Mouse (Mus musculus) heart, postnatal 4 days (tissue): ENCODE measurements at regions not wholly inside any gene's neighbourhood (a gene's known extent, or its start where the extent isn't known, plus 50 kb on each side); places are given as distances from the start of the nearest gene placed in this dataset.

ENCODE experiments used
- DNase-seq: peaks from one replicate; pipeline ENCODE4 v3.0.0; 2021

DNA sequence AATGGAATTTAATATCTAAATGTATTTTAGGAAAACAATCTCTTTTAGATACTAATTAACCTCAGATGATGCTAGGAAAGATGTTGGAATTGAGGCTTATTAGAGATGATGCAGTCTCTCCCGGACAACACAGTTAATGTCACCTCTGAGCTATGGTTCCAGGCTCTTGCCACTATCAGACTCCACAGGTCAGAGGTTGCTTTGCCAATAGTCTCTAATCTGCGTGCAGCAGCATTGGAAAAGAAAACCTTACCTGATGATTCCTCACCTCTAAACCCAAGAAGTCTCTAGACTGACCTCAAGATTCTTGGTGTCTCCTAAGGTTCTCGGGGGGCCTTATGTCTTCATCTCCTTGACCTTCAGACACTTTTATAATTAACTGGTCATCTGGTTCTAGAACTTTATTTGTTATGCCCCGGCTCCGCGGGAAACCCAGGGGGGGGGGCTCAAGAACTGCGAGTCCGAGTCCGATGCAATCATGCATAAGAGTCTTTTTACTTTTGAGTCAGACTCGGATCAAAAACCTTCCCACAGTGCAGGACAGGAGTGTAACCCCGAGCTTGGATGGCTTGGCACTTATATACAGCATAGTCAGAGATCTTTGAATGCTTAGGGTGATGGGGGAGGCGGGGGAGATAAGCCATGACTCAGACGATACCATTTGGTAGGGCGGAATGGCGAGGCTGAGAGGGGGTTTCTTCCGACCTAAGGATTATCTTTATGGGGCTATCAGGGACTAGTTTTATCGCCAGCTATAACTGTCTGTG lies 626.9 kb downstream of the Zfp706 start:
- no peak for DNase-seq

DNA sequence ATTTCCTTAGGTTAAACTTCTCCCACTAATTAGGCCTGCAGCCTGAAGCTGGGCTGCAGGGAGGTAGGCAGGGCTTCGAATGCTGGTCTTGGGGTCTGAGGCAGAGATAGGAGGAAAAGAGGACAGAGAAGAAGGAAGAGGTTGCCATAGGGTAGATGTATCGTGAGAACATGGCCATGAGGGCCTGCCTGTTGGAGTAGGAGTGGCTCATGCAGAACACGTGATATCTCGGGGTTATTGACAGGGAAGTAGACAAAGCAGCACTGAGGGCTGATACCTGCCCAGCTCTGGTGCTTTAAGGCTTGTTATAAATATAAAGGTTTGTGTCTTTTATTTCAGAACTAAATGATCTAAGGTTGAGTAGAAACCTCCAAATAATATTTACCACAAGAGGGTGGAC lies 628.9 kb downstream of the Zfp706 start:
- DNase-seq: no peak

DNA sequence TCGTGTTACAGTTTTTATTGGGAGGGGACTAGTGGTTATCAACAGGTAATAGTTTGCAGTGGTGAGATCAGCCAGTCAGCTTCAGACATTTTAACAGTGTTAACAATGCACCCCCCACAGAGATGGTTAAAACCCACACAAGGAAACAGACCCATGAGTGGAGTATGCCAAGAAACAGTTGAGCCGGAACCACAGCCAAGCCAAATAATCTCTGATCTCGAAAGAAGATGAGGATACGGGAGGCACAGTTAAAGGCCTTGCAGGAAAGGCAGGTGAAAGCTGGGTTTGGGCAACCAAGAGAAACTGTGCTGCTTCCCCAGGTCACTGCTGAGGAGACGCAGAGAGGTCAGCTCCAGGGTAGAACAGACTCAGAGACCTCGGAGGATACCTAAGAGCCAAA lies 631.0 kb downstream of the Zfp706 start:
- no peak for DNase-seq

DNA sequence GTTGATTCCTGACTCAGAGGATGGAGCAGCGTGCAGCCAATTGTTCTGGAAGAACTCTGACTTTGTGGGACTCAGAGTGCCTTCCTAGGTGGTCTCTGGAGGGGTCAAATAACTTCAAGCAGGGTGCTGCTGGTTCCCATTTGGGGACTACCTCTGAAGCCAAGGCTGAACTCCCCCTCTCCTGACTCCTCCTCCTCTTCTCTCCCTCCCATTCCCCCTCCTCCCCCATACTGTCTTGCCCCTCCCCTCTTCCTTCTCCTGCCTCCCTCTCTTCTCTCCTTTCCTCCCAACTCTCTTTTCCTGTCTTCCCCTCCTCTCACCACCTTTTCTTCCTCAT lies 632.1 kb downstream of the Zfp706 start:
- DNase-seq: no peak

DNA sequence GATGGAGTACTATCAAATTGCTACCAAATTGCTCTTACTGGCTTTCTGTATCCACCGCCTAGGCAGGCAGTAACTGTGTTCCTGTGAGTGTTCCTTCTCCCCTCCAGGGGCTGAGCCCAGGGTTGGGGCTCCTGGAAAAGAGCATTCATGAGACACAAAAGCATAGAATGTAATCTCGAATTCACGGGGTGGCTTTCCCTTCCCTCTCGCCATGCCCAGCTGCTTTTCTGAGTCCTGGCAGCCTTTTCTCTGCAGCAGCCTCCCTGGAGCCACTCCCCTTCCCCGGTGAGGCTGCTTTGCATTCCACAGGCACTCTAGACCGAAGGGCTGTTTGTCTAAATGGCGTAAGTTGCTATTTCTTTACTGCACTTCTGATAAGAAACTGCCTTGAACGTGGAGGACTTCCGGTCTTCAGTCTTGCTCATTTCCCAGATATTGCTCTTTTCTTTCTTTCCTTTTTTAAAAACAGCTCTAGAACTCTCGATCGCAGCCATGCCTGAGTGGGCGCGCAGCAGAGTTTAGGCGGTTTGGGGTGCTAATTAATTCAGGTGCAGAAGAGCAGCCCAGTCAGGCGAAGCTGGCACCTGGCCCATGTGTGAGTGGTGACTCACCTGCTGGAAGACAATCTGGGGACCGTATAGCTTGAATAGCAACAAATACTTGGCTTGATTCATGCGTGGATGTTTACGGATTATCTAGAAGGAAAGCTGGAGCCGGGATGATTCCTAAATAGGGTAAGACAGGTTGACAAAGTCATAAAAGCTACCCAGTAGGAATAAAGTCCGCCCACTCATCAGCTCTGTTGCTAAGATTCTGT lies 632.6 kb downstream of the Zfp706 start:
- DNase-seq: peak; percentile 63

DNA sequence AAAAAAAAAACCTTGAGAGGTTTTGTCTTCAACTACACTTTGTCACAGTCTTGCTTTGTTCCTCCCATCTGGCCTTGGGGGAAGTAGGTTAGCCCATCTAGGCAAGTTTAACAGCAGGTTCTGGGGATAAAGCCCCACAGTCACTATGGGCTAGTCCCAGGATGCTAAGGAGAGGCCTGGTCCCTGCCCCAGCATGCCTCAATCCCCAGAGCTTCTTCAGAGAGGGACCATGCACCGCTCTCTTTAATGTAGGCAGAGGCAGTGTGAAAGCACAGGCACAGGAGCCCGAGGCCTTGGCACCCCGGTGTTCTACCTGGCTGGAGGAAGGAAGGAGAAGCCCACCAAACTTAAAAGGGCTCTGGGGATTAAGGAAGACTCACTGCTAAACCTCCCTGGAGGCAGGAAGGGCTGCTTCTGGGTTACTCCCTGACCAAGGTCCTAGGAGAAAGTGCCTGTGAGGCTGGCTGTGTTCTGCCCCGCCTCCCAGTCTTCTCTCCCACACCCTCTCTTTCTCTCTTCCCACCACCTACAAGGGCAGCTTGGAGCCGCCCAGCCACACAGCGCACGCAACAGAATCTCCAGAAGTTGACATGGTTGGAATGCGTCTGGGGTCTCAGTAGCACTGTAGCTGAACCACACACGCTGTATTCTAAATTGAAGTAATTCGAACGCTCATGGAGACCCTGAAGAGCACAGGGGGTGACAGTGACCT lies 633.5 kb downstream of the Zfp706 start:
- peak; percentile 27 for DNase-seq

DNA sequence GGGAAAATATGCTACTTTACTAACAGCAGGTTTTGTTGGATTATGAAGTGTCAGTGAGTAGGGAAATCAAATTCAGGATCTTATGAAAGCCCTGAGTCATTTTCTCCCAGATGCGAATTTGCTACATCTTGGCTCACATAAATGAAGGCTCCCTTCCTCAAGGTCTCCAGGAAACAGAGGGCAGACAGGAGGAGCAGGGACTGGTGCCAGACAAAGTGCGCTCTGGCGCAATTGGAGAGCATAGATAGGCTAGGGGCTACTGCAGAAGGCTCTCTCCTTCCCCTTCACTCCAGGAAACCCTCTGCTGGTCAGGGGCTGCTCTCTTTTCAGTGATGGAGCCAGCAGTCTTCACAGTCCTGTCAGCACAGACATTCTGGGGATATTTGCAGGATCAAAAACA lies 634.1 kb downstream of the Zfp706 start:
- peak; percentile 39 for DNase-seq

DNA sequence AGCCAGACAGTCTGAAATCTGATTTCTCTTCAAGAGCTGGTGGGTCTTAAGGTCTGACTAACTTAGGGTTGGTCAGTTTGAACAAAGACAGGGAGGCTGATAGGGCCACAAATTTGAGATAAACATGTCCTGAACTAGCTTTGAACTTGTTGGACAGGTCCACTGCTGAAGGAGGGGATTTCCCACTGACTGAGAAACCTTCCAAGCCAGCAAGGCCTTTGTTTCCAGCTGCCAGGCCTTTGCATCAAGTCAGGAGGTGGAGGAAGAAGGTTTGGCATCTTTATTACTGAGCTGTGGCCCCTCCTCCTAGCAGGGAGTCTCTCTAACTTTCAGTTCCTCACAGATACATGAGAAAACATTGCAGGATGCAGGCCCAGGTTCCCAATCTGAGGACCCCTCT lies 636.2 kb downstream of the Zfp706 start:
- no peak for DNase-seq

DNA sequence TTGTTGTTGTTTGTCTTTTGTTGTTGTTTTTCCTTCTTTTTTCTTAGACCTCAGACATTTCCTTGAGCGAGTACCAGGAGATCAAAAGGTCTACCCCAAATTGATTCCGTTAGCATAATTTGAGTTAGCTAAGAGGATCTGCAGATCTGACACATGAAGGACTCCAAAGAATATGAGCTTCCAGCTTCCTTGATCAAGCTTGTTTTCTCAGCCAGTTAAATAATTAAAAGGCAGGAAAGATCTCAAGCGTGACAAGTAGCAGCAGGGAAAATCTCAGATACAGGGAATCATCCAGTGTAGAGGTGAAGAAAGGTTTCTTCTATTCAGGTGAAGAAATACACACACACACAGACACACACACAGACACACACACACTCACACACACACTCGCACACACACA lies 636.7 kb downstream of the Zfp706 start:
- no peak for DNase-seq

DNA sequence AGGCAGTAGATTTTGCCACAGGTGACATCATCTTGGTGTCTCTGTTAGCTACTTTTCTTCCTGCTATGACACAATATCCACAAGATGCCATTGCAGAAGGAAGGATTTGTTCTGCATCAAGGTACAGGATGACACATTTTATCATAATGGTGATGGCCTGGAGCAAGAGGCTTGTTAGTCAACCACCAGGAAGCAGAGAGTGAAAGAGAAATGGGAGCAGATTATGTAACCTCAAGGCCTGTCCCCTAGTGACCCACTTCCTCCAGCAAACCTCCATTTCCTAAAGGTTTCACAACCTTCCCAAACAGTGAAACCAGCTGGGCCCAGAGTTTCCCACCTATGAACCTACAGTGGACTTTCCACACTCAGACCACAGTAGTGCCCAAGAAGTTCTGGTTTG lies 640.3 kb downstream of the Zfp706 start:
- DNase-seq: no peak

DNA sequence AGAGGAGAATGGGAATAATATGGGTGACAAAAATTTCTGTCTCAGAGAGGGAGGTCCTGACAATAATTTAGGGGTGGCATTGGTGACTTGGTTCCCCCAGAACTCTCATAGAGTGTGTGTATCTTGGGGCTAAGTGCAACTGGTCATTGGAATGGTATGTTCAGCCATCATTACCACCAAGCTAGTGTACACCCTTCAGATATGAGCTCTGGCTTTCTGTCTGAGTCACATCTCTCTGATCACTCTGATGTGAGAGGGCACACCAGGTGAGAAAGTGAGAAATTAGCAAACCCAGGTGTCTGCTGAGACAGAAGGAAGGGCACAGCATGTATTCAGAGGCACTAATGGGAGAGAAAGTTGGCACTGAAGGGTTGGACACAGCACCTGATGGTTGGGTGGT lies 642.8 kb downstream of the Zfp706 start:
- no peak for DNase-seq

DNA sequence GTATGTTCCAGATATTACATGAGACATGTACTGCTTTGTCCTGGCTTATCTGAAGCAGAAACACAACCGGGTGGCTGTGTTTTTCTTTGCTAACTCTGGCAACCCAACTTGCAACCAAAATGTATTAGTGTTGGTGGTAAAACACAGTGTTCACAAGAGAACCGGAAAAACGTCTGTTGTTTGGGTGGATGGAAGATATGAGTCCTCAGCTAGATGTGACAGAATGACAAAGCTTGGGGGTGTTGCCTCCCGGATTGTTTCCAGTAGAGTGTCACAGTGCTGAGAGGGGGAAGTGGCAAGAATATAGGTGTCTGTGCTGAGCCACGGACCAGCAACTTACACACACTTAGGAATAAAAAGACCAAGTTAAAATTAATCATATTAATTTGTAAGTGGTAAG lies 643.5 kb downstream of the Zfp706 start:
- DNase-seq: no peak

DNA sequence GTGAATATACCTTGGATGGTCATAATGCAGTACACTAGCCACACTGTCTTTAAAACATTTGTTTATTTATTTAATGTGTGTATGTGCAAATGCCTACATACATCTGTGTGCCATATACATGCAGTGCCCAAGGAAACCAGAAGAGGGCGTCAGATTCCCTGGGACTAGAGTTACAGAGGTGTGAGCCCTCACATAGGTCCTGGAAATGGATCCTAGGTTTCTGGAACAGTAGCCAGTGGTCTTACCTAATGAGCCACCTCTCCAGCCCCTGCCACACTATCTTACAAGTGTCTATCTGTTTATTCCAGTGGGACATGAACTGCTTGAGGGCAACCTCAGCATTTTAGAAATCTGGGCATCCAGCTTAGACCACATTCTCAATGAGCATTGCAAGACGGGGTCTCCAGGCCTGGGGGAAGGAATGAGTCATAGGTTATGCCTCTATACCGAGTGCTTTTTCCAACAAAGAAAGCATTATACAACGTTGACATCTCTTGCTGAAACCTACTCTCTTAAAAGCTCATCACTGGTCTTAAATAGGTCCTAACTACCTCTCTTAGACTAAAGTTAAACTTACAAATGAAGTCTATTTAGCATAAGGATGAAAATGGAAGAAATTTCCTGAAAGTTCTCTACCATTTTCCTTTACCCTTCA lies 644.5 kb downstream of the Zfp706 start:
- no peak for DNase-seq

DNA sequence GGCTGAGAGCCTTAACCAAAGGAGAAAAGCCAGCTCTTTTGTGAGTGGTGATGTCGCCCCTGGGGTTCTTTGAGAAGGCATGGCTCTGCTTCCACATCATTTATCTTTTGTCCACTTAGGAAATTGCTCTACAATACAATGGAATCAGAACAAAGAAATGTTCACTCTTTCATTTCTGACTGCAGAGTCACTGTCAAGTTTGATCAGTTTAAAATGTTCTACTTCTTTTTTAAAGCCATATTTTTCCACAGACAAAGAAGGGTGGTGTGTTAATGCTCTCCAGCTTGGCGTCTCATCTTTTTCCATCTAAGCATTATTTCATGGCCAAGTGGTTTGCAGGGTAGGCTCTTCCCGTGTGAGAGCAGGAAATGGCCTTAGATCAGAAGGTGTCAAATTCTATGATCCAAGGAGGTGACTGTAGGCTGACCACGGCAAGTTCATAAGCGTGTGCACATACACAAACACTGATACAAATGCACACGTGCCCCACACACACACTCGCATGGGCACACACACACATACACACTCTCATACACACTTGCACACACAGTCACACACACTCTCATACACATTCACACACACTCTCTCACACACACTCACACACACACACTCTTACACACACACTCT lies 645.9 kb downstream of the Zfp706 start:
- DNase-seq: no peak

DNA sequence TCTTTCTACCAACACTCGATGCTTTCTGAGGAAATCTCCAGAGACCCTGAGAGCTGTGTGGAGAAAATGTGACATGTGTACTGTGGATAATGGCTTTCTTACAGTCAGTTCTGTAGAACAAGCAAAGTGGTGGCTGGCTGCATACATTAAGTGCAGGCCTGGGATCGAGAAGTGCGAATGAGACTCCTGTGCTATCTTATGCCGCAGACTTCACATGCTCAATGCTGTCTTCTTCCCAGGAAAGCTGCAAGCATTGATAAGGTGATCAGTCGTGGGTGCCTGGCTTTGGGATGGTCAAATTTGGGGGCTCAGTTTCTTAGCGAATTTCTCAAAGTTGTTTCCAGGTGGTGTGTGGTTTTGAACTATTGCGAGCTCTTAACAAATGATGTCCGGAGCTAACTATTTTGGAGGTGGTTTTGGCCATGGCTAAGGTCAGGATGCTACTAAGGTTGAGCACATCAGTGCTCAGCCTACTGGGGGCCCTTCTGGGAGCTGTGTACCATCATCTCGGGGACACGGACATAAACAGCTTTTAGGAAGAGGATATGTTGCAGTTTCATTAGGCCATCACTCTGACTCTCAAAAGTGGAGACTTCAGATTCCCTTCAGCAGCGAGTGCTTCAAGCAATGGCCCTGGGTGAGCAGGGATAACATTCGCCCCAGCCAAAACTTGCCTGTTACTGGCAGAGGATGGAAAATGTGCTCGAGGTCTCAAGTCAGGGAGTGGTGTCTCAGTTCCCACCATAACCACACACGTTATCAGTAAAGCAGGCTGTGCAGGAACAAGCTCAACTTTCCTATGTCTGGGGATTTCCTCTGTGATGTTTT lies 646.7 kb downstream of the Zfp706 start:
- DNase-seq: no peak

DNA sequence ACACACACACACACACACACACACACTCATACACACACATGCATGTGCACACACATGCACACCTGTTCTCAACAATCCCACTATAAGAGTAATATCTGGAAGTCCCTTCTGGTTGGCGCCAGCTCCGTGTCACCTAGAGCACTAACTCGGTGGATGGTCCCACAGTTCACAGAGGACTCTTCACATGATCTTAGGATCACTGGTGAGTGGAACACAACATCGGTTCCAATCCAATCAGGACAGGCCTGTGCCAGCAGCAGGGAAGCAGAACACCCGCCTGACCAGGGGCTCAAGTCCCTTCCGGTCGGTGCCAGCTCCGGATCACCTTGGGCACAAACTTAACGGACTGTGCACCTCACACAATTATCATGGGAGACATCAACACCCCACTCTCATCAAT lies 651.7 kb downstream of the Zfp706 start:
- no peak for DNase-seq

DNA sequence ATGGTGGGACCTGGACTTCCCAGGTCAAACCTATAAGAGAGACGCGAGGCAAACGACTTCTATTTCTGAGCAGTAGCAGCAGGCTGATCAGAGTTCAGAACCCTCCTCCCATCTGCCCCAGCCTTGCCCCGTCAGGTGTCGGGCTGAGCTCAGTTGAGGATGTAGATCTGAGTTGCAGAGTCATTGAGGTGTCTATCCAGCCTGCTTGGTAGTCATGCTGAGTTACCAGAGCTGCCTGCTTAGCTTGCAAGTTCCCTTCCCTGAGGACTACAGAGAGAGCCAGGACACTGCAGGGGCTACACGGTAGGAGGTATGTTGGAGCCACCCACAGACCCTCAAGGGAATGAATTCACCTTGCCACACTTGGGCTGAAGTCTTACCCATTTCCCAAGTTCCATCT lies 653.0 kb downstream of the Zfp706 start:
- no peak for DNase-seq

DNA sequence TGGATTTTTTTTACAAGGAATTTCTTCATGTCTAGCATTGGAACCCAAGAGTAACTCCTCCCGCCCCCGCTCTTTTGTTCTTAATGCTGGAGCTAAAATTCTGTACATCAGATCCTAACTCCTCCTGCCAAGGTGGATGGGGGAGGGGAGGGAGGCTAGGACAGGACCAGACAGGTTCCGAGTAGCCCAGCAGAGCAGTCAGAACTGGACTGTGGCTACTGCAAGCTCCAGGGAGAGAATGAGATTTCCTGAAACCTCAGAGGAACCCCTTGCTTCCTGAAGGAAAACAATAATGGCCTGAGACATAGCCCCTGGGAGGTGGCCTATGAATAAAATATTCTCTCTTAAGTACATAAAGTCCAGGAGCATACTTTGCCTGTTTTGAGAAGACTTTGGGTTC lies 653.8 kb downstream of the Zfp706 start:
- no peak for DNase-seq

DNA sequence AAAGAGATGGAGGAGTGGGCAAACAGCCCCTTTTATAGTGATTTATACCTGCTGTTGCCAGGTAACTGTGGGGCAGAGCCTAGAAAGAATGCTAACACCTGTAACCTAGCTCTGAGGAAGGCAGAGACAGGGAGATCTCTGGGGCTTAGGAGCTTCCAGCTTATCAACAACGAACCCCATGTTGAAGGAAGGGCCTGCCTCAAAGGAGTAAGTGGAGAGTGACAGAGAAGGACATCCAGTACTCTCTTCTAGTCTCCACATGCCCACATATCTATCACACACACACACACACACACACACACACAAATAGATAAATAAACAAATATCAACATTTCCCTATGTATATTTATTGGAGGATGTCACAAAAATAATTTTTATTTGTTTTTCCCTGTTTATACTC lies 654.6 kb downstream of the Zfp706 start:
- no peak for DNase-seq

DNA sequence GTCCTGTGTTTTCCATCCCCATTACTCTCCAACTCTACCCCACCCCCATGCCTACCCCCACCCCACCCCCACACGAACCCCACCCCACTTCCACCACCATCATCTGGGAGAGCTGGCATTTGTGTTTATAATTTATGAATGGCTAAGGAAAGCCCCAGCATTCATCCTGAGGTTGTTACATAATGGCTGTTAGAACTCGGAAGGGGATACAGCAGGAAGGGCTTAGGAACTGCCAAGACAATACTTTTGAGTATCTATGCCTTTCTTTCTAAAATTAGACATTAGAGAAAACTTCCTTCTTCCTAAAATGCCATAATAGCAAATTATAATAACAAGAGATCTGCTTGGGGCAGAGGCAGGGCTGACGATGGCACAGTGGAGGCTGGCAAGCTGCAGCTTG lies 655.9 kb downstream of the Zfp706 start:
- DNase-seq: no peak

DNA sequence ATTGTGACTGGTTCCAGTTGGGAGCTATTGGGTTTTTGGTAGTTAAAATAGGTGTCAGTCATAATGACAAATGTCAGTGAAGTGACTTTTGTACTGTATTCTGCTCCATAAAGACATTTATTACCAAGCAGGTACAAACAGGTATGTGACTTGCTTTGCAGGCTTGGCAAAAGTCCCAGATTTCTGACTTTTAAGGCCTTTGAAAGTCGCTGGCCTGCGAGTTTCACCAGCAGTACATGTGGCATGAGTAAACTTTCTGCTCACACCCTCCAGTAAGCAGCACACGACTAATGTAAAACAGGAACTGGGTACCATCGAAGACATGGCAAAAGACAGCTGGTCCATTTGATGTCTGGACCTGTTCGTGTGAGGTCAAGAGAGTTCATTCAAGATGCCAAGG lies 659.2 kb downstream of the Zfp706 start:
- DNase-seq: no peak
